Mouse (Mus musculus) ES-E14 (cell line): ENCODE measurements at regions not wholly inside any gene's neighbourhood (a gene's known extent, or its start where the extent isn't known, plus 50 kb on each side); places are given as distances from the start of the nearest gene placed in this dataset.
"Not testable (repeated sequence)": the region's sequence is repeated elsewhere in the genome, so short reads cannot be mapped to it uniquely, and the experiment has no call there.

Experiments
- DNase-seq: peaks from one replicate; pipeline ENCODE4 v3.0.0-alpha.2; 2013; ENCODE audit warnings: low read depth, low spot score
- H3K27ac ChIP-seq: 2 replicates; pipeline ENCODE4 v1.5.1; 2012; ENCODE audit warnings: low read depth, mild to moderate bottlenecking, low read length, moderate library complexity, mixed read lengths; ENCODE audit not compliant: poor library complexity, insufficient read depth, severe bottlenecking
- H3K36me3 ChIP-seq: 2 replicates; pipeline ENCODE4 v1.6.1; 2012; ENCODE audit warnings: mild to moderate bottlenecking, low read length, moderate library complexity, mixed read lengths; ENCODE audit not compliant: control insufficient read depth, poor library complexity, insufficient read depth, severe bottlenecking
- H3K4me1 ChIP-seq, 2 experiments: fragments of 150-350 bp in 1 of 2; sonication (generic) in 1 of 2; 2 replicates each; pipeline ENCODE4 v1.6.1; 2012; ENCODE audit warnings: low read length in 2 of 2, mild to moderate bottlenecking in 1 of 2, mixed read lengths in 1 of 2; ENCODE audit not compliant: control insufficient read depth in 2 of 2, insufficient read depth in 2 of 2, poor library complexity in 1 of 2
- H3K4me3 ChIP-seq, 2 experiments: fragments of 150-350 bp in 1 of 2; sonication (generic) in 1 of 2; 2 replicates each; pipeline ENCODE4 v1.5.1; 2012; ENCODE audit warnings: low read length in 2 of 2, low read depth in 1 of 2, mild to moderate bottlenecking in 1 of 2, mixed read lengths in 1 of 2; ENCODE audit not compliant: insufficient read depth in 1 of 2, poor library complexity in 1 of 2, severe bottlenecking in 1 of 2
- H3K9ac ChIP-seq: 2 replicates; pipeline ENCODE4 v1.6.1; 2012; ENCODE audit warnings: low read depth, mild to moderate bottlenecking, low read length, mixed read lengths; ENCODE audit not compliant: poor library complexity, insufficient read depth, severe bottlenecking
- H3K9me3 ChIP-seq: fragments of 150-350 bp; sonication (generic); 2 replicates; pipeline ENCODE4 v1.6.1; 2012; ENCODE audit warnings: low read depth, mild to moderate bottlenecking, low read length; ENCODE audit not compliant: control insufficient read depth, insufficient read depth
- in situ Hi-C, 2 experiments: fragments of 600-800 bp; cut with MboI; formaldehyde crosslinking; loops; one replicate each; pipeline ENCODE4 v1.15.1; 2025; ENCODE audit warnings: low sequenced_read_pairs in 2 of 2, inconsistent platforms in 1 of 2; ENCODE audit not compliant: unreplicated experiment in 2 of 2

GRCm38 (mm10) chr13:61957197-61957596 is 172.5 kb upstream of the Zfp808 start:
- H3K9me3 ChIP-seq, H3K36me3 ChIP-seq, H3K4me3 ChIP-seq, H3K4me1 ChIP-seq, H3K27ac ChIP-seq, DNase-seq, in situ Hi-C loops, H3K9ac ChIP-seq: not testable (repeated sequence)

GRCm38 (mm10) chr13:61978856-61979255 is 150.8 kb upstream of the Zfp808 start:
- peak; percentile 13 for DNase-seq
- H3K9ac ChIP-seq, H3K36me3 ChIP-seq, H3K27ac ChIP-seq, H3K9me3 ChIP-seq, H3K4me1 ChIP-seq, in situ Hi-C loops: not testable (repeated sequence)
- H3K4me3 ChIP-seq: peak overlapping the region in 1 of 2 experiments; percentile 30; a peak in 1 of 4 replicates

- DNase-seq, H3K9ac ChIP-seq, H3K27ac ChIP-seq, H3K4me3 ChIP-seq, in situ Hi-C loops, H3K9me3 ChIP-seq, H3K36me3 ChIP-seq, H3K4me1 ChIP-seq: not testable (repeated sequence)
Measured at GRCm38 (mm10) chr13:61996519-61996918, 133.2 kb upstream of the Zfp808 start.

- H3K9ac ChIP-seq, DNase-seq, H3K4me1 ChIP-seq, H3K4me3 ChIP-seq, H3K27ac ChIP-seq, H3K9me3 ChIP-seq, in situ Hi-C loops, H3K36me3 ChIP-seq: not testable (repeated sequence)
Measured at GRCm38 (mm10) chr13:61998803-61999202, 130.9 kb upstream of the Zfp808 start.

- in situ Hi-C loops: loop anchor here in 1 of 2 experiments (25.0 kb wide), 1 partner anchor 105 kb away; no protein-coding TSS in a partner anchor
- not testable (repeated sequence) for H3K4me1 ChIP-seq
Measured at GRCm38 (mm10) chr13:62007321-62007720, 122.4 kb upstream of the Zfp808 start.

GRCm38 (mm10) chr13:62015424-62016167 is 114.1 kb upstream of the Zfp808 start:
- H3K9ac ChIP-seq: peak overlapping the region; percentile 84
- peak; percentile 51 for DNase-seq
- peak overlapping the region; percentile 48 for H3K27ac ChIP-seq
- H3K4me1 ChIP-seq, H3K9me3 ChIP-seq, H3K36me3 ChIP-seq: not testable (repeated sequence)
- peak overlapping the region; percentile 80 to 99 for H3K4me3 ChIP-seq
- in situ Hi-C loops: loop anchor here in 1 of 2 experiments (25.0 kb wide), 1 partner anchor 97 kb away; no protein-coding TSS in a partner anchor

More at GRCm38 (mm10) chr13:62007321-62007720, 122.4 kb upstream of the Zfp808 start:
- not testable (repeated sequence) for H3K4me3 ChIP-seq, H3K36me3 ChIP-seq, H3K27ac ChIP-seq, DNase-seq, H3K9me3 ChIP-seq, H3K9ac ChIP-seq

- H3K36me3 ChIP-seq: not testable (repeated sequence)
- peak overlapping the region; percentile 16 for H3K27ac ChIP-seq
Measured at GRCm38 (mm10) chr13:62016168-62016502, 113.6 kb upstream of the Zfp808 start.

GRCm38 (mm10) chr13:62037646-62038045 is 92.0 kb upstream of the Zfp808 start:
- H3K4me3 ChIP-seq, H3K9me3 ChIP-seq, H3K27ac ChIP-seq, H3K9ac ChIP-seq, H3K36me3 ChIP-seq, DNase-seq, in situ Hi-C loops, H3K4me1 ChIP-seq: not testable (repeated sequence)

More at GRCm38 (mm10) chr13:62016168-62016502, 113.6 kb upstream of the Zfp808 start:
- in situ Hi-C loops: loop anchor here in 1 of 2 experiments (25.0 kb wide), 1 partner anchor 96 kb away; no protein-coding TSS in a partner anchor
- H3K4me3 ChIP-seq: peak overlapping the region; percentile 80 to 99
- H3K9me3 ChIP-seq, DNase-seq, H3K4me1 ChIP-seq: not testable (repeated sequence)
- peak overlapping the region; percentile 84 for H3K9ac ChIP-seq
